Mouse (Mus musculus): ENCODE measurements at regions not wholly inside any gene's neighbourhood (a gene's known extent, or its start where the extent isn't known, plus 50 kb on each side); places are given as distances from the start of the nearest gene placed in this dataset.

DNA sequence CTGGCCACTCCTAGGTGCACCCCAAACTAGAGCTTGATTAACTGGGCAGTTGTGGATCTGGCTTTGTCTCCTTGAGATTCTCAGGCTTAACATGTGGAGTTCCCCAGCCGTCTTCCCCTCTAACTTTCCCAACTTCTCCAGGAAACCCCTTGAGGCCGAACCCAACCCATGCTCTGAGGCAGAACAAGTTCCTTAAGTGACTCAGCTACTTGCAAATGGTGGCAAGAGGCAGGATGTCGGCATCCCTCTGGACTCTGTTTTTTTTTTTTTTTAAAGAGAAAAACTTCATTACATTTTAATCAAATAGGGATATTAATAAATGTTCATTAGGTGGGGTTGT is 54.5 kb upstream of the Sgk1 start:
- H3K4me1 ChIP-seq (ENCODE audit: control insufficient read depth, insufficient read depth, low read depth, low read length), result peaks cover 11% of the 10 kb centered on the region
- ATAC-seq, result no peak

DNA sequence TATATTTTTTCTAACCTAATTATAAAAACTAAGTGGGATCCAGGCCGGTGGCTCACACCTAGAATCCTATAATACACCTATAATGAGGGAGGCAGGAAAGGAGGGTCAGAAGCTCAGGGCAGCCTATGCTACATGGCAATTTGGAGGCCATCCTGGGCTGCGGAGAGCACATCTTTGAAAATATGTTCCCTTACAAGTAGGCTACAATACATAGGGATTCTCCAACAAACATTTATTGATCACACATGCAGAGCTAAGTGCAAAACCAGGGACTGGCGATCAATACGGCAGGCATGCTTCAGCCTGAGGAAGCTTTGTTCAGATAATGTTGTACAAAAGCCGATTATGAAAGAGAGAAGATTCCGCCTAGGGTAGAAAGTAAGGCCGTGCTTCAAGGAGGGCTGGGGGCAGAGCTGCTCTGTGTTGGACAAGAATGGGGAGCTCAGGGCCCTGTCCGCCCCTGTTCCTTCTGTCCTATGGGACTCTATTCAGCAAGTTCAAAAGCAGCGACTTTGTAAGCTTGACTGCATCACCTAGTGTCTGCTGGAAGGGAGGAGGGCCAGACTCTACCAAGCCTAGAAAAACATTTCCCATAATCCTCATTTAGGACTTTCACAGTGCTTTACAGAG is 53.4 kb upstream of the Sgk1 start:
- no peaks in the 10 kb centered on the region for H3K27me3 ChIP-seq (replicated peaks; ENCODE audit: control insufficient read depth, insufficient read depth, low read length)
- no peaks in the 10 kb centered on the region for H3K9me3 ChIP-seq (ENCODE audit: control insufficient read depth, low read length)
- no peak overlapping the region for H3K4me2 ChIP-seq (ENCODE audit: low read length)
- peaks cover 11% of the 10 kb centered on the region for H3K4me1 ChIP-seq (ENCODE audit: control insufficient read depth, insufficient read depth, low read depth, low read length)
- no peak overlapping the region for H3K27ac ChIP-seq (ENCODE audit: low read depth, low read length)
- no peaks in the 10 kb centered on the region for H3K36me3 ChIP-seq (ENCODE audit: control insufficient read depth, insufficient read depth, low read length)
- no peak overlapping the region for H3K9ac ChIP-seq (ENCODE audit: low read depth, low read length)
- WGBS, result 52% methylated on average over 9 of the region's 9 CpGs
- no peak for ATAC-seq
- no peak overlapping the region for H3K4me3 ChIP-seq (ENCODE audit: low read length)

More for the DNA sequence above, 54.5 kb upstream of the Sgk1 start:
- H3K36me3 ChIP-seq (ENCODE audit: control insufficient read depth, insufficient read depth, low read length), result no peaks in the 10 kb centered on the region
- H3K9me3 ChIP-seq (ENCODE audit: control insufficient read depth, low read length), result no peaks in the 10 kb centered on the region
- H3K4me2 ChIP-seq (ENCODE audit: low read length), result no peak overlapping the region
- H3K4me3 ChIP-seq (ENCODE audit: low read length), result no peak overlapping the region
- WGBS, result 75% methylated on average over 3 of the region's 3 CpGs
- no peak overlapping the region for H3K27ac ChIP-seq (ENCODE audit: low read depth, low read length)
- no peak overlapping the region for H3K9ac ChIP-seq (ENCODE audit: low read depth, low read length)
- H3K27me3 ChIP-seq (replicated peaks; ENCODE audit: control insufficient read depth, insufficient read depth, low read length), result no peaks in the 10 kb centered on the region

DNA sequence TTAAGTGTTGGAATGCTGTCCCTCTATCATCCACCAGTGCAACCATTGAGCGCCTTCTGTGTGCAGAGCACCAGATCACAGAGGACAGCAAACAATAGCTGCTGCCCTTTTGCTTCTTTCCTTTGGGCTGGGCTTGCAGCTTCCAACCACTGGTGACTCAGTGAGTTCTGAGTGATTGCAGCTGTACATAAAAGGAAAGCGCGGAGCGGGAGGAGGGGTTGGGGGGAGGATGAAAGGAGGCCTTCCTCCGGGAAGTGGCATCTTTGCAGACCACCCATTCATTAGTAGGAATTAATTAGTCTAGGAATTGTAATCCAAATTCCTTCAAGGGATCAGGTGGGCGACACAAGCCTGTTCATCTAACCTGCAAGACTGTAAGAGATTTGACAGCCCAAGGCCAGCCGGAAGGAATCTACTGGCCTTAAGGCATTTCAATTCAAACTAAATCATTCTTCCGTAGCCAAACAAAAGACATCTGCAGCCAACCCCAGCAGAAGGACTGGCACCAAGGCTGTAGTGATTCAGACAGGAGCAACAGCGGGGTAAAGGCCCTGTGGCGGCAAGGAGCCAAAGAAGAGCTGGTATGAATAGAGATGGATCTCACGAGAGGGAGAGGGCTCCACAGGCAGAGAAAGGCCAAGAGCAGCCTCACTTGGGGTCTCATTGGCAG is 52.8 kb upstream of the Sgk1 start:
- H3K36me3 ChIP-seq (ENCODE audit: control insufficient read depth, insufficient read depth, low read length), result no peaks in the 10 kb centered on the region
- no peak overlapping the region for H3K4me2 ChIP-seq (ENCODE audit: low read length)
- no peak overlapping the region for H3K4me3 ChIP-seq (ENCODE audit: low read length)
- no peak overlapping the region for H3K27ac ChIP-seq (ENCODE audit: low read depth, low read length)
- 30% methylated on average over 11 of the region's 11 CpGs for WGBS
- no peak overlapping the region for H3K9ac ChIP-seq (ENCODE audit: low read depth, low read length)
- H3K4me1 ChIP-seq (ENCODE audit: control insufficient read depth, insufficient read depth, low read depth, low read length), result peaks cover 10% of the 10 kb centered on the region
- no peaks in the 10 kb centered on the region for H3K9me3 ChIP-seq (ENCODE audit: control insufficient read depth, low read length)
- H3K27me3 ChIP-seq (replicated peaks; ENCODE audit: control insufficient read depth, insufficient read depth, low read length), result no peaks in the 10 kb centered on the region
- ATAC-seq, result peak; percentile 34; the same call in 1 of the 2 replicates

DNA sequence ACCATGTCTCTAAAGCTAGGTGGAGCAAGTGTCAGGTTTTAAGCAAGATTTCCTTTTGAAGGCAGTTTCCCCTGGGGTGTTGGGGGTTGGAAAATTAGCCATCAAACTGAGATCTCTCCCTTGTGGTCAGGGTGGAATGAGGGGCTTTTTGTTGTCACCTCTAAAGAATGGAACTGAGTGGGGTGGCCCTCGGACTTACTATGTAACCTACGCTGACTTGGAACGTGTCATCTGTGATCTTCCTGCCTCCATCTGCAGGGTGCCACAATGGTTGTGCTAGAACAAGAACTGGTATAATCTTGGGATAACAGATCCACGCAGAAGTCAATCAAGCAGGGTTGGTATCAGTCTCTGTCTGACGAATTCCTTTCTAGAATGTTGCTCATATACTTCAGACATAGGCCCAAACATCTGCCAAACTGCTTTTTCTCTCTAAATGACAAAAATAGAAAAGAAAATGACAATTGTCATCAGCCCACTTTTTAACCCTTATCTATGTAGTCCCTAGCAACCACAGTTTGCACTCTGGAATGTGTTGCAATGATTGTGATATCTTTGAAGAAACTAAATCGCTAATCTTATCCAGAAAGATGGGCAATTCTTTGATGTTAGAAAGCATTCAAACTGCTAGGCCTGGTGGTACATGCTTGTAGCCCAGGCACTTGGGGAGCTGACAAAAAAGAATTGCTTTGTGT is 50.8 kb upstream of the Sgk1 start:
- Histone ChIP-seq H3K4me1 (ENCODE audit: control insufficient read depth, insufficient read depth, low read depth, low read length) (peaks cover 6% of the 10 kb centered on the region), H3K9me3 (ENCODE audit: control insufficient read depth, low read length) (no peaks in the 10 kb centered on the region), H3K36me3 (ENCODE audit: control insufficient read depth, insufficient read depth, low read length) (no peaks in the 10 kb centered on the region), H3K27ac (ENCODE audit: low read depth, low read length) (no peak overlapping the region), H3K4me3 (ENCODE audit: low read length) (no peak overlapping the region), H3K9ac (ENCODE audit: low read depth, low read length) (no peak overlapping the region), H3K4me2 (ENCODE audit: low read length) (no peak overlapping the region), H3K27me3 (replicated peaks; ENCODE audit: control insufficient read depth, insufficient read depth, low read length) (no peaks in the 10 kb centered on the region)
- 81% methylated on average over 6 of the region's 6 CpGs for WGBS
- no peak for ATAC-seq
